Mouse (Mus musculus): ENCODE data around the gene Casq2. TPM values are rescaled to one million over a fixed set of nuclear protein-coding genes. Genes with fewer than 3 reads are reported as not detected.

The Casq2 gene
- polyA plus RNA-seq, 1 experiment from 2014 or later = 5.7 TPM

- Histone ChIP-seq H3K4me2 (replicated peaks; ENCODE audit: low read depth) (no peak overlapping the region), H3K9ac (ENCODE audit: low read depth, low read length) (no peak overlapping the region), H3K36me3 (ENCODE audit: control insufficient read depth, insufficient read depth) (no peaks in the 10 kb centered on the region), H3K4me3 (ENCODE audit: low read depth, low read length) (no peak overlapping the region), H3K27ac (ENCODE audit: low read depth, low read length) (no peak overlapping the region), H3K9me3 (ENCODE audit: control insufficient read depth) (no peaks in the 10 kb centered on the region), H3K4me1 (replicated peaks; ENCODE audit: control insufficient read depth, insufficient read depth, low read length) (no peaks in the 10 kb centered on the region), H3K27me3 (replicated peaks; ENCODE audit: control insufficient read depth, insufficient read depth, low read length) (no peaks in the 10 kb centered on the region)
- no peak for ATAC-seq
- TF ChIP-seq CTCF (IDR thresholded peaks at IDR 0.05; ENCODE audit: low read depth) = no peak
- WGBS = 85% methylated on average over 4 of the region's 4 CpGs
These were observed 61.0 kb downstream of the Casq2 start for GRCm38 (mm10) chr3:102147189-102147588.

GRCm38 (mm10) chr3:102149941-102150340, 63.7 kb downstream of the Casq2 start:
- no peak overlapping the region for H3K4me3 ChIP-seq (ENCODE audit: low read depth, low read length)
- no peak for TF ChIP-seq CTCF (IDR thresholded peaks at IDR 0.05; ENCODE audit: low read depth)
- H3K27me3 ChIP-seq (replicated peaks; ENCODE audit: control insufficient read depth, insufficient read depth, low read length) = no peaks in the 10 kb centered on the region
- no peak overlapping the region for H3K4me2 ChIP-seq (replicated peaks; ENCODE audit: low read depth)
- H3K9me3 ChIP-seq (ENCODE audit: control insufficient read depth) = no peaks in the 10 kb centered on the region
- no peak for ATAC-seq
- no peak overlapping the region for H3K27ac ChIP-seq (ENCODE audit: low read depth, low read length)
- peaks cover 4% of the 10 kb centered on the region; the same call in 1 of the 2 replicates for H3K4me1 ChIP-seq (replicated peaks; ENCODE audit: control insufficient read depth, insufficient read depth, low read length)
- H3K36me3 ChIP-seq (ENCODE audit: control insufficient read depth, insufficient read depth) = no peaks in the 10 kb centered on the region
- WGBS = 33% methylated on average over 7 of the region's 7 CpGs
- H3K9ac ChIP-seq (ENCODE audit: low read depth, low read length) = no peak overlapping the region

GRCm38 (mm10) chr3:102151850-102152249, 65.6 kb downstream of the Casq2 start:
- H3K27me3 ChIP-seq (replicated peaks; ENCODE audit: control insufficient read depth, insufficient read depth, low read length) = no peaks in the 10 kb centered on the region

DNA sequence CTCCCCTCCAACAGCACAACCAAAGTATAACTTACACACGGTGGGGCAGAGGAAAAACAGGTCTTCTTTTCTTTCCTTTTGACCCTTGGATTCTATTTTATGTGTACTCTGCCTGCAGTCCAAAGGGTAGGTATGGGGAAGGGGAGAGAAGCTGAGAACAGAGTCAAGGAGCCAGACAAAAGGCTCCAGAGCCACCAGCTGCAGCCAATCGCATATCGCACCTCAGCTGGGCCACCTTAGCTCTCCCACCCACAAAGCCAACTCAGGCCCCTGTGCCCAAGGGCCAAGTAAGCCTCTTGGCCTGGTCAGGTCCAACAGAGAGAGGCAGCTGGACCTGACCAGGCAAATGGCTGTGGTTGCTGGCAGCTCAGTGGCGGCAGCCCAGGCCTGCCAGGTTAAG, 66.3 kb downstream of the Casq2 start:
- H3K4me3 ChIP-seq (ENCODE audit: low read depth, low read length) = no peak overlapping the region
- no peak overlapping the region for H3K27ac ChIP-seq (ENCODE audit: low read depth, low read length)
- peak overlapping the region; percentile 4; the same call in 1 of the 2 replicates for H3K4me2 ChIP-seq (replicated peaks; ENCODE audit: low read depth)
- no peak overlapping the region for H3K9ac ChIP-seq (ENCODE audit: low read depth, low read length)
- TF ChIP-seq CTCF (IDR thresholded peaks at IDR 0.05; ENCODE audit: low read depth) = no peak
- H3K4me1 ChIP-seq (replicated peaks; ENCODE audit: control insufficient read depth, insufficient read depth, low read length) = peaks cover 4% of the 10 kb centered on the region; the same call in 1 of the 2 replicates
- H3K27me3 ChIP-seq (replicated peaks; ENCODE audit: control insufficient read depth, insufficient read depth, low read length) = no peaks in the 10 kb centered on the region
- peak; percentile 64 for ATAC-seq
- peaks cover 7% of the 10 kb centered on the region; the same call in 1 of the 2 replicates for H3K36me3 ChIP-seq (ENCODE audit: control insufficient read depth, insufficient read depth)
- no peaks in the 10 kb centered on the region for H3K9me3 ChIP-seq (ENCODE audit: control insufficient read depth)
- 44% methylated on average over 4 of the region's 4 CpGs for WGBS

More at GRCm38 (mm10) chr3:102151850-102152249, 65.6 kb downstream of the Casq2 start:
- Histone ChIP-seq H3K36me3 (ENCODE audit: control insufficient read depth, insufficient read depth) (peaks cover 2% of the 10 kb centered on the region; the same call in 1 of the 2 replicates), H3K4me2 (replicated peaks; ENCODE audit: low read depth) (no peak overlapping the region), H3K9ac (ENCODE audit: low read depth, low read length) (no peak overlapping the region), H3K27ac (ENCODE audit: low read depth, low read length) (no peak overlapping the region), H3K4me3 (ENCODE audit: low read depth, low read length) (no peak overlapping the region), H3K9me3 (ENCODE audit: control insufficient read depth) (no peaks in the 10 kb centered on the region), H3K4me1 (replicated peaks; ENCODE audit: control insufficient read depth, insufficient read depth, low read length) (peaks cover 4% of the 10 kb centered on the region; the same call in 1 of the 2 replicates)
- TF ChIP-seq CTCF (IDR thresholded peaks at IDR 0.05; ENCODE audit: low read depth) = no peak
- no peak for ATAC-seq
- WGBS = 47% methylated on average over 4 of the region's 4 CpGs

DNA sequence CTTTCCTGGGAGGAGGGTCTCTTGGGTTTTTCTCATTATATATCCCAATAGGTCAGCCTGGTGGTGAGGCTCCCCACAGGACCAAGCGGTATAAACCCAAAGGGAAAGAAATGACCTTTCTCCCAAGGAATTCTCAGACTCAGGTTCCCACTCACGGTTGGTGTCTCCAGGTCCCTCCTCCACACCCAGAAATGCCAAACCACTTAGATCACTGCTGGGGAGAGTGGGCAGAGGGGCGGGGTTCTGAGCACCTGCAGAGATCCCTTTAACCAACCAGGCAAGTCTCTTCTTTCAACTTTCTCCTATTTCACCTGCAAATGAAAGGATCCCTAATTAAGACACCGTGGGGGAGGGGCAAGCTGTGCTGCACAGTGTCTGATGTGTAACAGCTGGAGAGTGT, 66.7 kb downstream of the Casq2 start:
- Histone ChIP-seq H3K4me1 (replicated peaks; ENCODE audit: control insufficient read depth, insufficient read depth, low read length) (peaks cover 4% of the 10 kb centered on the region; the same call in 1 of the 2 replicates), H3K27me3 (replicated peaks; ENCODE audit: control insufficient read depth, insufficient read depth, low read length) (no peaks in the 10 kb centered on the region), H3K36me3 (ENCODE audit: control insufficient read depth, insufficient read depth) (peaks cover 7% of the 10 kb centered on the region; the same call in 1 of the 2 replicates), H3K27ac (ENCODE audit: low read depth, low read length) (no peak overlapping the region), H3K9ac (ENCODE audit: low read depth, low read length) (no peak overlapping the region), H3K9me3 (ENCODE audit: control insufficient read depth) (no peaks in the 10 kb centered on the region), H3K4me3 (ENCODE audit: low read depth, low read length) (no peak overlapping the region), H3K4me2 (replicated peaks; ENCODE audit: low read depth) (peak overlapping the region; percentile 4; the same call in 1 of the 2 replicates)
- TF ChIP-seq CTCF (IDR thresholded peaks at IDR 0.05; ENCODE audit: low read depth) = no peak
- ATAC-seq = peak; percentile 70
- 19% methylated on average over 4 of the region's 4 CpGs for WGBS

GRCm38 (mm10) chr3:102154107-102154506, 67.9 kb downstream of the Casq2 start:
- no peak overlapping the region for H3K4me2 ChIP-seq (replicated peaks; ENCODE audit: low read depth)
- H3K4me1 ChIP-seq (replicated peaks; ENCODE audit: control insufficient read depth, insufficient read depth, low read length) = peaks cover 4% of the 10 kb centered on the region; the same call in 1 of the 2 replicates
- no peak overlapping the region for H3K4me3 ChIP-seq (ENCODE audit: low read depth, low read length)
- H3K9me3 ChIP-seq (ENCODE audit: control insufficient read depth) = no peaks in the 10 kb centered on the region
- H3K9ac ChIP-seq (ENCODE audit: low read depth, low read length) = no peak overlapping the region
- TF ChIP-seq CTCF (IDR thresholded peaks at IDR 0.05; ENCODE audit: low read depth) = no peak
- H3K36me3 ChIP-seq (ENCODE audit: control insufficient read depth, insufficient read depth) = peaks cover 11% of the 10 kb centered on the region
- H3K27ac ChIP-seq (ENCODE audit: low read depth, low read length) = no peak overlapping the region
- H3K27me3 ChIP-seq (replicated peaks; ENCODE audit: control insufficient read depth, insufficient read depth, low read length) = no peaks in the 10 kb centered on the region
- 80% methylated on average over 7 of the region's 7 CpGs for WGBS
- no peak for ATAC-seq

Data from intestine, postnatal 0 days (tissue).